Mouse (Mus musculus): ENCODE data around the gene Smarca1.

DNA sequence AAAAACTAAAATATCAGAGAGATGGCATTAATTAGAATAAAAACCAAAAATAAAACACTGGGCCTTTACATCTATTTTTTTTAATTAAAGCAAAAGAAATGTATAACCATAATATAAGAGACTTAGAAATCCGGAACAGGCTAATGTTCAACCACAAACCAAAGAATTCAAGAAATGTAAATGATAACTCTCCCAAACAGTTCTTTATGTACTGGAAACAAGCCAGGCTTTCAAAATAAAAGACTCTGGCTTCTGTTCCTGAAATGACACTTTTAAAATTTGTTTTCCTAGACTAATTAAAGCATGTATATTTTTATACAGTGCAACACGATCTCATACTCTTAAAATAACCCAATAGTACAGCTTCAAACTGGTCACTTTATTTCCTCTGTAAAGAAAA is 5.4 kb downstream of the Smarca1 start:
- TF ChIP-seq CTCF (IDR thresholded peaks at IDR 0.05; ENCODE audit: borderline replicate concordance, control insufficient read depth, extremely low read depth, insufficient read depth, low read length, poor library complexity) = no peak
- TF ChIP-seq POLR2A (IDR thresholded peaks at IDR 0.05; ENCODE audit: control insufficient read depth, extremely low read depth, insufficient read depth, low read length, poor library complexity) = no peak

Data from thymus, adult 2 months (tissue).